In genomic region chr3:7787665-7788064, GRCm38 (mm10) we compare ENCODE assay signal across 19 mouse cellular contexts.
A peak's percentile ranks its signal among the peaks of the same experiment; 100 is the strongest.
DNase-seq lines count a peak whose midpoint lies in the region; ATAC-seq and TF ChIP-seq lines count a peak whose summit lies in the region.
"Had no signal": no experiment of that assay in that cellular context is flagged by ENCODE, and none has a peak within 500 bp of the region (broad histone marks: within the 10 kb centered on the region; RNA-seq: fewer than 3 reads in every experiment).

No protein-coding gene starts in this region.

- no peak overlapping the region for H3K27ac ChIP-seq in midbrain, postnatal 0 days (ENCODE audit: low read depth, low read length)
- H3K27ac ChIP-seq in midbrain, embryonic 14.5 days (replicated peaks; ENCODE audit: low read depth, low read length): no peak overlapping the region
- no peak overlapping the region for H3K27ac ChIP-seq in heart, embryonic 11.5 days (ENCODE audit: low read depth, low read length)
- H3K27ac ChIP-seq: hindbrain, embryonic 14.5 days; lung, embryonic 15.5 days; neural tube, embryonic 12.5 days had no signal

- peak; percentile 3 for DNase-seq in adrenal gland, postnatal 25 days
- DNase-seq in adrenal gland, adult 8-10 months: no peak
- DNase-seq in midbrain, postnatal 0 days (ENCODE audit: low spot score): peak; percentile 31
- DNase-seq in midbrain, embryonic 14.5 days: no peak
- peak; percentile 87 to 92 for DNase-seq in cerebellum, postnatal 25 days
- peak; percentile 7 for DNase-seq in right cerebral cortex, postnatal 14 days
- no peak for DNase-seq in ovary, adult 18-20 months (ENCODE audit: low spot score)
- DNase-seq: adrenal gland, postnatal 14 days; gastrocnemius, postnatal 36 days; kidney, adult 11 months; kidney, postnatal 10 days; spleen, adult 18-20 months; thymus, postnatal 25 days had no signal

- H3K9me3 ChIP-seq in midbrain, postnatal 0 days (ENCODE audit: low read length): no peaks in the 10 kb centered on the region
- no peaks in the 10 kb centered on the region for H3K9me3 ChIP-seq in midbrain, embryonic 14.5 days (ENCODE audit: control insufficient read depth, low read length)
- H3K9me3 ChIP-seq in heart, embryonic 11.5 days (replicated peaks; ENCODE audit: control insufficient read depth, low read length): no peaks in the 10 kb centered on the region
- H3K9me3 ChIP-seq: lung, embryonic 15.5 days; neural tube, embryonic 12.5 days had no signal

- no peak overlapping the region for H3K4me3 ChIP-seq in midbrain, postnatal 0 days (ENCODE audit: low read depth, low read length)
- H3K4me3 ChIP-seq in midbrain, embryonic 14.5 days (replicated peaks; ENCODE audit: low read depth, low read length): no peak overlapping the region
- H3K4me3 ChIP-seq in heart, embryonic 11.5 days (ENCODE audit: low read depth, low read length): no peak overlapping the region
- H3K4me3 ChIP-seq: lung, embryonic 15.5 days; megakaryocyte, embryonic 14.5 days; neural tube, embryonic 12.5 days had no signal

- H3K4me1 ChIP-seq in midbrain, postnatal 0 days (ENCODE audit: insufficient read depth, low read length): no peaks in the 10 kb centered on the region
- H3K4me1 ChIP-seq in midbrain, embryonic 14.5 days (ENCODE audit: control insufficient read depth, insufficient read depth, low read length): no peaks in the 10 kb centered on the region
- no peaks in the 10 kb centered on the region for H3K4me1 ChIP-seq in heart, embryonic 11.5 days (ENCODE audit: control insufficient read depth, insufficient read depth, low read length)
- H3K4me1 ChIP-seq: lung, embryonic 15.5 days; megakaryocyte, embryonic 14.5 days; neural tube, embryonic 12.5 days had no signal

- no peaks in the 10 kb centered on the region for H3K36me3 ChIP-seq in midbrain, postnatal 0 days (ENCODE audit: insufficient read depth, low read length)
- H3K36me3 ChIP-seq in midbrain, embryonic 14.5 days (ENCODE audit: control insufficient read depth, insufficient read depth, low read length): no peaks in the 10 kb centered on the region
- no peaks in the 10 kb centered on the region for H3K36me3 ChIP-seq in heart, embryonic 11.5 days (ENCODE audit: control insufficient read depth, insufficient read depth, low read length)
- H3K36me3 ChIP-seq: lung, embryonic 15.5 days; neural tube, embryonic 12.5 days had no signal

- H3K4me2 ChIP-seq in midbrain, postnatal 0 days (ENCODE audit: low read depth, low read length, poor library complexity, severe bottlenecking): no peak overlapping the region
- H3K4me2 ChIP-seq in midbrain, embryonic 14.5 days (ENCODE audit: low read length): no peak overlapping the region
- no peak overlapping the region for H3K4me2 ChIP-seq in heart, embryonic 11.5 days
- H3K4me2 ChIP-seq: hindbrain, embryonic 14.5 days; liver, embryonic 11.5 days; lung, embryonic 15.5 days; neural tube, embryonic 12.5 days had no signal

- H3K9ac ChIP-seq in midbrain, postnatal 0 days (replicated peaks; ENCODE audit: low read length, poor library complexity, severe bottlenecking): no peak overlapping the region
- no peak overlapping the region for H3K9ac ChIP-seq in midbrain, embryonic 14.5 days (replicated peaks; ENCODE audit: low read length)
- H3K9ac ChIP-seq in heart, embryonic 11.5 days (ENCODE audit: low read depth, low read length): no peak overlapping the region
- H3K9ac ChIP-seq: hindbrain, embryonic 14.5 days; lung, embryonic 15.5 days; neural tube, embryonic 12.5 days had no signal

- no peak for ATAC-seq in midbrain, postnatal 0 days (ENCODE audit: low FRiP score)
- no peak for ATAC-seq in midbrain, embryonic 14.5 days (ENCODE audit: low FRiP score, low TSS enrichment)
- ATAC-seq in heart, embryonic 11.5 days (replicated peaks; ENCODE audit: insufficient number of reproducible peaks, low FRiP score, low TSS enrichment): no peak

- no peaks in the 10 kb centered on the region for H3K27me3 ChIP-seq in midbrain, postnatal 0 days (ENCODE audit: insufficient read depth, low read length)
- no peaks in the 10 kb centered on the region for H3K27me3 ChIP-seq in midbrain, embryonic 14.5 days (ENCODE audit: control insufficient read depth, insufficient read depth, low read length)
- H3K27me3 ChIP-seq in heart, embryonic 11.5 days (ENCODE audit: control insufficient read depth, insufficient read depth, low read length): no peaks in the 10 kb centered on the region
- H3K27me3 ChIP-seq: lung, embryonic 15.5 days; megakaryocyte, embryonic 14.5 days; neural tube, embryonic 12.5 days had no signal

- TF ChIP-seq CTCF in midbrain, postnatal 0 days (IDR thresholded peaks at IDR 0.05): no peak

- 87% methylated on average over 5 of the region's 5 CpGs for WGBS in midbrain, postnatal 0 days
- WGBS in midbrain, embryonic 14.5 days: 93% methylated on average over 5 of the region's 5 CpGs
- WGBS in heart, embryonic 11.5 days (ENCODE audit: insufficient replicate concordance): 84% methylated on average over 5 of the region's 5 CpGs

Comparison
In these comparisons a context has a peak if more than half of its experiments do, and no peak if none do; other contexts are left out.
1. DNase-seq: peak in adrenal gland, postnatal 25 days (single experiment), midbrain, postnatal 0 days (single experiment), cerebellum, postnatal 25 days (2 of 2) and right cerebral cortex, postnatal 14 days (single experiment); none in adrenal gland, adult 8-10 months (single experiment), midbrain, embryonic 14.5 days (single experiment) and ovary, adult 18-20 months (single experiment).